Mouse (Mus musculus) ES-CJ7 (cell line): ENCODE measurements around the gene Ppp1r13b.

Experiments used
- DNase-seq: peaks from one replicate; pipeline ENCODE4 v3.0.0; 2011; ENCODE audit warnings: low read depth, low spot score

Gene Ppp1r13b

GRCm38 (mm10) chr12:111794102-111794501, 113.8 kb downstream of the Ppp1r13b start:
- no peak for DNase-seq

GRCm38 (mm10) chr12:111791474-111792104, 116.3 kb downstream of the Ppp1r13b start:
- no peak for DNase-seq

GRCm38 (mm10) chr12:111790631-111791030, 117.3 kb downstream of the Ppp1r13b start:
- DNase-seq: no peak

- DNase-seq: no peak
Observed at GRCm38 (mm10) chr12:111790090-111790489, 117.8 kb downstream of the Ppp1r13b start.

GRCm38 (mm10) chr12:111787015-111787414, 120.9 kb downstream of the Ppp1r13b start:
- DNase-seq: no peak

- DNase-seq: no peak
Observed at GRCm38 (mm10) chr12:111785174-111785573, 122.7 kb downstream of the Ppp1r13b start.

- DNase-seq: peak; percentile 53
Observed at GRCm38 (mm10) chr12:111779544-111779943, 128.4 kb downstream of the Ppp1r13b start.
